Mouse (Mus musculus) liver, embryonic 14.5 days (tissue): ENCODE results near the gene Rasgef1b. TPM values are rescaled to one million over a fixed set of nuclear protein-coding genes. Genes with fewer than 3 reads are reported as not detected.

ENCODE experiments used
- ATAC-seq: fragments of 200-750 bp; cut with Nextera tagmentation; 2 replicates; pipeline ENCODE4 v1.8.0; 2017; ENCODE audit warnings: moderate number of reproducible peaks, mild to moderate bottlenecking, moderate library complexity; ENCODE audit not compliant: insufficient read depth
- DNase-seq, 3 experiments: peaks; one replicate each; pipeline ENCODE4 v3.0.0-alpha.2; 2012 to 2013; ENCODE audit warnings: low read depth in 3 of 3, low spot score in 3 of 3
- H3K27ac ChIP-seq: fragments of 300-500 bp; sonication (generic); 2 replicates; pipeline ENCODE4 v1.5.1; 2014; ENCODE audit warnings: moderate library complexity, mild to moderate bottlenecking, control low read depth, inconsistent platforms
- H3K27me3 ChIP-seq: fragments of 300-500 bp; sonication (generic); 2 replicates; pipeline ENCODE4 v1.6.1; 2014; ENCODE audit warnings: mild to moderate bottlenecking, low read length, moderate library complexity; ENCODE audit not compliant: control insufficient read depth, insufficient read depth
- H3K36me3 ChIP-seq: fragments of 300-500 bp; sonication (generic); replicated peaks from 2 replicates; pipeline ENCODE4 v1.6.1; 2014; ENCODE audit warnings: low read depth; ENCODE audit not compliant: control insufficient read depth, insufficient read depth
- H3K4me1 ChIP-seq, 2 experiments: fragments of 200-500 bp in 1 of 2; fragments of 300-500 bp in 1 of 2; sonication (generic) in 1 of 2; replicated peaks; 2 replicates each; pipeline ENCODE4 v1.6.1; 2012 to 2014; ENCODE audit warnings: antibody characterized with exemption in 1 of 2, inconsistent platforms in 1 of 2, low read length in 1 of 2; ENCODE audit not compliant: control insufficient read depth in 2 of 2, insufficient read depth in 2 of 2
- H3K4me2 ChIP-seq: fragments of 300-500 bp; sonication (generic); 2 replicates; pipeline ENCODE4 v1.6.1; 2014; ENCODE audit warnings: low read depth, mild to moderate bottlenecking, control low read depth, moderate library complexity
- H3K4me3 ChIP-seq, 2 experiments: fragments of 200-500 bp in 1 of 2; fragments of 300-500 bp in 1 of 2; sonication (generic) in 1 of 2; 2 replicates each; pipeline ENCODE4 v1.5.1; 2012 to 2014; ENCODE audit warnings: low read depth in 2 of 2, low read length in 2 of 2, mild to moderate bottlenecking in 2 of 2, control low read depth in 1 of 2, inconsistent platforms in 1 of 2, moderate library complexity in 1 of 2; ENCODE audit not compliant: insufficient read depth in 1 of 2
- H3K9ac ChIP-seq: fragments of 300-500 bp; sonication (generic); replicated peaks from 2 replicates; pipeline ENCODE4 v1.6.1; 2014; ENCODE audit warnings: mild to moderate bottlenecking, control low read depth, moderate library complexity
- H3K9me3 ChIP-seq: fragments of 300-500 bp; sonication (generic); 2 replicates; pipeline ENCODE4 v1.6.1; 2016; ENCODE audit warnings: low read length, mixed read lengths; ENCODE audit not compliant: control insufficient read depth
- CTCF ChIP-seq: IDR thresholded peaks from 2 replicates; pipeline ENCODE4 v1.5.1; 2016; ENCODE audit warnings: antibody characterized with exemption, low read depth, control low read depth
- EP300 ChIP-seq: IDR thresholded peaks from 2 replicates; pipeline ENCODE4 v1.6.1; 2016; ENCODE audit warnings: antibody characterized with exemption, low read depth
- WGBS: fragments of 180-500 bp; shearing (Covaris S2); extraction: QIAGEN DNeasy Blood & Tissue Kit; methylation state at CpG from one replicate; pipeline ENCODE4 v1.1.7; 2014; ENCODE audit not compliant: insufficient replicate concordance; 5-methylcytosine and 5-hydroxymethylcytosine counted together
- polyA plus RNA-seq, 2 experiments: library from polyadenylated mRNA; depleted of rRNA in 1 of 2; stranded (reverse) in 1 of 2; unstranded in 1 of 2; fragments of >200 nt; fragmentation: Nextera tagmentation in 1 of 2; extraction: Ambion mirVana in 1 of 2; gene quantifications; 2 replicates each; pipeline versions ENCODE4 v1.2.1 to v1.2.3; 2012 to 2014

Rasgef1b gene
- polyA plus RNA-seq, 2 experiments, result 2.8 to 4.2 TPM

GRCm38 (mm10) chr5:99422092-99422491, 306.8 kb downstream of the Rasgef1b start:
- no peak overlapping the region for H3K4me2 ChIP-seq

GRCm38 (mm10) chr5:99419872-99420271, 309.0 kb downstream of the Rasgef1b start:
- Histone ChIP-seq H3K4me2 (no peak overlapping the region), H3K4me3 (no peak overlapping the region), H3K27ac (no peak overlapping the region), H3K27me3 (no peaks in the 10 kb centered on the region), H3K4me1 (no peaks in the 10 kb centered on the region; a peak in 1 of 4 replicates), H3K9ac (no peak overlapping the region), H3K9me3 (no peaks in the 10 kb centered on the region), H3K36me3 (no peaks in the 10 kb centered on the region)
- WGBS, result 29% methylated on average over 2 of the region's 2 CpGs
- no peak for DNase-seq
- TF ChIP-seq CTCF, result no peak
- no peak for TF ChIP-seq EP300
- no peak for ATAC-seq

More at GRCm38 (mm10) chr5:99422092-99422491, 306.8 kb downstream of the Rasgef1b start:
- 61% methylated on average over 6 of the region's 6 CpGs for WGBS
- H3K4me1 ChIP-seq, result no peaks in the 10 kb centered on the region; a peak in 1 of 4 replicates
- TF ChIP-seq CTCF, result no peak
- TF ChIP-seq EP300, result no peak
- no peak overlapping the region for H3K9ac ChIP-seq
- H3K9me3 ChIP-seq, result no peaks in the 10 kb centered on the region
- H3K27me3 ChIP-seq, result no peaks in the 10 kb centered on the region
- no peaks in the 10 kb centered on the region for H3K36me3 ChIP-seq
- DNase-seq, result peak in 2 of 3 experiments; percentile 7 to 9
- no peak overlapping the region for H3K27ac ChIP-seq
- H3K4me3 ChIP-seq, result no peak overlapping the region
- peak; percentile 43; the same call in 1 of the 2 replicates for ATAC-seq

GRCm38 (mm10) chr5:99416902-99417301, 312.0 kb downstream of the Rasgef1b start:
- DNase-seq (no peak), ATAC-seq (no peak)
- H3K9me3 ChIP-seq, result no peaks in the 10 kb centered on the region
- no peak overlapping the region for H3K4me2 ChIP-seq
- no peak overlapping the region for H3K4me3 ChIP-seq
- WGBS, result 76% methylated on average over 21 of the region's 21 CpGs
- H3K9ac ChIP-seq, result no peak overlapping the region
- no peaks in the 10 kb centered on the region for H3K27me3 ChIP-seq
- H3K4me1 ChIP-seq, result no peaks in the 10 kb centered on the region; a peak in 1 of 4 replicates
- H3K36me3 ChIP-seq, result no peaks in the 10 kb centered on the region
- no peak for TF ChIP-seq EP300
- no peak for TF ChIP-seq CTCF
- no peak overlapping the region for H3K27ac ChIP-seq

DNA sequence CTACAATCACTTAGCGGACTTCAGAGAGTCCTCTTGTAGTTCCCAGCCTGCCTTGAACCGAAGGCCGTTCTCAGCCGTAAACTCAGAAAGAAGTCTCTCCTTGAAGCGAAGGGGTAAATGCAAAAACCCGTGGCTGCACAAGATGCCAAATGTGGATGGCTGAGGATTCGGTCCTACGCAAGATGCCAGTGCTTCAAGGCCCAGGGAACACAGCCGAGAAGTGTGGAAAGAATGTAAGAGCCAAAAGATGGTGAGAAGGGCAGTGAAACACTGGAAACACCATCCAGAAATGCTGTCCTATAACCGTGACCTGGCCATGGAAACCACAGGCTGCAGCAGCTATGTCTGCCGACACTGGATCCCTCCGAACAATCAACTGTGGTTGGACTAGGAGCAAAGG, 313.2 kb downstream of the Rasgef1b start:
- TF ChIP-seq EP300, result no peak
- no peak for TF ChIP-seq CTCF
- DNase-seq, result no peak
- Histone ChIP-seq H3K4me1 (no peaks in the 10 kb centered on the region; a peak in 1 of 4 replicates), H3K27me3 (no peaks in the 10 kb centered on the region), H3K27ac (no peak overlapping the region), H3K4me3 (no peak overlapping the region), H3K36me3 (no peaks in the 10 kb centered on the region), H3K9me3 (no peaks in the 10 kb centered on the region), H3K9ac (no peak overlapping the region), H3K4me2 (no peak overlapping the region)
- ATAC-seq, result no peak
- 75% methylated on average over 12 of the region's 12 CpGs for WGBS

- Histone ChIP-seq H3K9ac (no peak overlapping the region), H3K27me3 (no peaks in the 10 kb centered on the region), H3K4me1 (no peaks in the 10 kb centered on the region; a peak in 1 of 4 replicates), H3K4me2 (no peak overlapping the region), H3K27ac (no peak overlapping the region), H3K4me3 (no peak overlapping the region), H3K9me3 (no peaks in the 10 kb centered on the region), H3K36me3 (no peaks in the 10 kb centered on the region)
- WGBS, result 34% methylated on average over 2 of the region's 2 CpGs
- TF ChIP-seq CTCF (no peak), EP300 (no peak)
- ATAC-seq, result no peak
- no peak for DNase-seq
These were observed 313.8 kb downstream of the Rasgef1b start for GRCm38 (mm10) chr5:99415049-99415448.
